In the genomic region with DNA sequence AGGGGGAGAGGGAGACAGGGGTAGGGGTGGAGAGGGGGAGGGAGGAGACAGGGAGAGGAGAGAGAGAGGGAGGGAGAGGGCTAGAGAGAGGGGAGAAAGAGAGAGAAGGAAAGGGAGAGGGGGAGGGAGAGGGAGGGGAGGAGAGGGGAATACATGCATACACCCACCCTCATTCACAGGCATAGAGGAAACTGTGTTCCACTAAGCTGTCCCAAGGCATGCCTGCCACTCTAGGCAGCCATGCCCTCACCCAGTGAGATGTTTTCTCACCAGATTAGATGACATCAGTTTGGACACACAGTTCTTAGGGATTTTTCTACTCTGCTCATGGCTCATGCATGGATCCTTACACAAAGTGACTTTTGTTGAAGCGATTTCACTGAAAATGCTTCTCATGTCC, we compare ENCODE assay signal across 40 mouse cellular contexts. TPM values are rescaled to one million over a fixed set of nuclear protein-coding genes. Genes with fewer than 3 reads are reported as not detected.
"Had no signal": no experiment of that assay in that cellular context is flagged by ENCODE, and none has a peak within 500 bp of the region (broad histone marks: within the 10 kb centered on the region; RNA-seq: fewer than 3 reads in every experiment).

No protein-coding gene starts in this region.

RNA-seq across cellular contexts. Expression of a gene that starts 1.0 kb away (rescaled TPM):
- total RNA-seq: heart, postnatal 25 days; hematopoietic stem cell, adult 5-6 weeks had no signal
- polyA plus RNA-seq: heart, embryonic 11.5 days; heart, embryonic 12.5 days; heart, embryonic 14.5 days; heart, embryonic 16.5 days; hindbrain, embryonic 10.5 days; hindbrain, embryonic 11.5 days; inflammation-experienced regulatory T-cells, adult 6 months; intestine, embryonic 14.5 days; intestine, embryonic 15.5 days; intestine, embryonic 16.5 days; kidney, embryonic 14.5 days; kidney, embryonic 15.5 days; kidney, embryonic 16.5 days; kidney, postnatal 0 days; large intestine, adult 2 months had no signal

RNA-seq across cellular contexts. Expression of a gene that starts 53.9 kb away (rescaled TPM):
- total RNA-seq: heart, adult 8-10 months; heart, postnatal 10 days; heart, postnatal 14 days; heart, postnatal 25 days; heart, postnatal 36 days; heart, postnatal 4 days; hematopoietic stem cell, adult 5-6 weeks; layer of hippocampus, adult 18-20 months; layer of hippocampus, adult 2 months; layer of hippocampus, adult 8-10 months; layer of hippocampus, postnatal 10 days; layer of hippocampus, postnatal 14 days; layer of hippocampus, postnatal 25 days; layer of hippocampus, postnatal 36 days had no signal
- polyA plus RNA-seq: heart, embryonic 10.5 days; heart, embryonic 11.5 days; heart, embryonic 12.5 days; heart, embryonic 13.5 days; heart, embryonic 14.5 days; heart, embryonic 15.5 days; heart, embryonic 16.5 days; heart, postnatal 0 days; hindbrain, embryonic 10.5 days; hindbrain, embryonic 11.5 days; hindbrain, embryonic 12.5 days; hindbrain, embryonic 13.5 days; hindbrain, embryonic 14.5 days; hindbrain, embryonic 15.5 days; hindbrain, embryonic 16.5 days; inflammation-experienced regulatory T-cells, adult 6 months; intestine, embryonic 14.5 days; intestine, embryonic 15.5 days; intestine, embryonic 16.5 days; intestine, postnatal 0 days; kidney, adult 2 months; kidney, embryonic 14.5 days; kidney, embryonic 15.5 days; kidney, embryonic 16.5 days; kidney, postnatal 0 days; large intestine, adult 2 months had no signal
